Mouse (Mus musculus): Measurements from ENCODE around the gene Ccl1. TPM values are rescaled to one million over a fixed set of nuclear protein-coding genes. Genes with fewer than 3 reads are reported as not detected.
A peak's percentile ranks its signal among the peaks of the same experiment; 100 is the strongest.

The Ccl1 gene
- total RNA-seq, 2 experiments from 2014 or later: not detected

- no peak for DNase-seq (ENCODE audit: low spot score in 2 of 2)
Observed at GRCm38 (mm10) chr11:82206960-82207488, 98.5 kb downstream of the Ccl1 start.

DNA sequence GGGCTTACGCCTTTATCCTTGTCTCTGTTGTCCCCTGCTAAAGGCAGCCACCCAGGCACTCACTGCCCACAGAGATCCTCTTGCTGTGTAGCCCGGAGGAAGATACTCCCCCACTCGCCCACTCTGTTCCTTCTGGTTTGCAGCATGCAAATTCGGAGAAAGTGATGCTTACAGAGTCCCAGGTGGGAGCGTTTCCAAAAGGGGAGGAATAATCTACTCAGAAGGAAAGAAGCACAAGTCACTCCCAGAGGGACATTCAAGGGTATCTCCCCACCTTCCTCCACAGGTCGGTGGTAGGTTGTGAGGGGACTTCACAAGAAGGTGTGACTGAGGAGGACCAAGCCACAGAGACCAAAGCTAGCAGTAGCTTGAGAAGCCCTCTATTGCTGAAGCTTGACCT lies 100.3 kb downstream of the Ccl1 start:
- no peak for DNase-seq (ENCODE audit: low spot score in 2 of 2)

DNA sequence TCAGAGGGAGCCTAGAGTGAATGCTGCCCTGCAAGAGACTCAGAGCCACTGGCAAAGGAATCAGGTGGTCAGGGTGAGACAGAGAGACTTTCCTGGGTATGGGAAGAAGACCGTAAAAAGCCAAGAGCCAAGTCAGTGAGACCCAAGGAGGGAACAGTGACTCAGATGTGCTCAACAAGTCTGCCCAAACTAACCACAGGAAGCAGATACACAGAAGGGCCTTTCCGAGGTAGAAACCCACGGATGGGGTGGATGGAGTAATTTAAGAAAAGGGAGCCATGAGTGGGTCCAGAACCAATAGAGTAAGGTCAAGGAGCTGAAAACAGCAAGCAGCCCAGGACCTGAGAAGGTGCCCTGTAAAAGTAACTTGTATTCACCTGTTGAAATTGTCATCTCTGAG lies 101.8 kb downstream of the Ccl1 start:
- no peak for DNase-seq (ENCODE audit: low spot score in 2 of 2)

GRCm38 (mm10) chr11:82197774-82198173 lies 107.7 kb downstream of the Ccl1 start:
- no peak for DNase-seq (ENCODE audit: low spot score in 2 of 2)

DNA sequence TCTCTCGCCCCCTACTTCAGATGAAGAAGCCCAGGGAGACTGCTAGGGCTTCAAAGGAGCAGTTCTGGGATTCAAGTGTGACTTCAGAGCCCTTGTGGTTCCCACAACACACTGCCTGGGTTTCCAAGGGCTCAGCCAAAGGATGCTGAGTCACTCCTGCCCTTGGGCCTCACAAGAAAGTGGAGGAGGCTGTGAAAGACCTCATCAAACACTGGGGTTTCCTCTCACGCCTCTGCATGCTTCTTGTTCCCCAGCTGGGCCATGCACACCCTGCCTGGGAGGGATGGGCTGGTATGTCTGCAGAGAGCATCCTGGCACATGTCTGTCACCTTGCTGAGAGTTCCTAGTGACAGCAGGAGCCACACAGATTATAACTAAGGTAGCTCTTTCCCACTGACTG lies 110.5 kb downstream of the Ccl1 start:
- DNase-seq (ENCODE audit: low spot score in 2 of 2): no peak

GRCm38 (mm10) chr11:82193826-82194225 lies 111.7 kb downstream of the Ccl1 start:
- no peak for DNase-seq (ENCODE audit: low spot score in 2 of 2)

- no peak for DNase-seq (ENCODE audit: low spot score in 2 of 2)
Observed at GRCm38 (mm10) chr11:82189782-82190563, 115.5 kb downstream of the Ccl1 start.

GRCm38 (mm10) chr11:82185684-82186083 lies 119.8 kb downstream of the Ccl1 start:
- no peak for DNase-seq (ENCODE audit: low spot score in 2 of 2)

DNA sequence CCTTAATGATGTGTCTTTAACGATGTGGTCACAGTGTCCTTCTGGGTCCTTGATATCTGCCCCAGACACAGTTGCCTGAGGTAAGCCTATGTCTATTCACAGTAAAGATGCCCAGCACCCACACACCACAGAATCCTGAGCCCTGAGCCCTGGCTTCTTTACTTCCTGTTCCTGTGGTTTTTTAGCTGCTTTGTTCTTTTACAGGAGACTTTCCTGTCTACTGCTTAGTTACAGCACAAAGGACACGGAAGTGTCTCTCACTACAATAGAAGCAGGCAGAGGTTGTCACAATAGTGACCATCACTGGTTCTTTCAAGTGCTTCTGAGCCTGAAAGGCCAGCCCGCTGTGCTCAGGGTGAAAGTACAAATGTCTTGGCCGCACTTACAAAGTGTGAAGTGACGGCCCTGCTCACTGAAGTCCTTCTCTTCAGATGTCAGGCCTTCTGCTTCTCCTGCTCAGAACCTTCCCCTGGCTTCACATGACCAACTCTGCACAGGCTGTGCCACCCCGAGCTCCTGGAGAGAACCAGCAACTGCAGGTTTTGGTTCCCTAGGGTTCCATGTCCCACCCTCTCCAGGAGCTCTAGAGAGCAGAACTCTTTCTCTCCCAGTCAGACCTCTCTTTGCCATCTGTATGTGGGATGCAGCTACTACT lies 122.1 kb downstream of the Ccl1 start:
- no peak for DNase-seq (ENCODE audit: low spot score in 2 of 2)

DNA sequence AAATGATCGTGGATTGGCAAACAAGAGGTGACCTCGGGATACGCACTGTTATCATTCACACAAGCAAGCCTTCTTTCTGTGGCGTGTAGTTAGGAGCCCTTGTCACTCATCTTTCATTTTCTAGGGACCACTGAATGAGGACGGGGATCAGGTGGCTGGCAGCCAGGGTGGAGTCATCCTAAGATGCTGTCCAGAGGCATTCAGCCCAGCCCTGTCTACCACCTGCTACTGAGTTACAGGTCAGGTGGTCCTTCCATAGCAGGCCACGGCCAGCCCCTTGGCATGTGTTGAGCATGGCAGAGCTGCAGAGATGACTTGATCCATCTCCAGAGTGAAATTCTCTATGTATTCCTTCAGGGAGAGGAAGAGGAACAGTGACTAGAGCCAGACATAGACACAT lies 123.1 kb downstream of the Ccl1 start:
- DNase-seq (ENCODE audit: low spot score in 2 of 2): no peak

DNA sequence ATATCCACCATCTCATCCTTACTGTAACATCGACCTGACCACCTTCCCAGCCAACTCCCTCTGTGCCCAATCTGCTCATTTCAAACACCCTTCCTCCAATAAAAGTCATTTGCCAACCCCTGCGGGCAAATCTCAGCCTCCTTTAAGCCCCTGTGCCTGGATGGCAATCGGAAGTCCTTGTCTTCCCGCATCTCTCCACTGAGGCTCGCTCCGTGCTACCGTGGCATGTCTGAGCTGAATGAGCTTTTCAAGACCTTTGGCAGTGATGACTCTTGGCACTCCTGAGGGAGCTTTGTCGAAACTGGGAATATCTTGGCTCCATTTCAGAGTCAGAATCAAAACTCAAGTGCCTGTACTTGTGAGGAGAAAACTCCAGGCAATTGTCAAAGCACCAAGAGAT lies 124.2 kb downstream of the Ccl1 start:
- no peak for DNase-seq (ENCODE audit: low spot score in 2 of 2)

DNA sequence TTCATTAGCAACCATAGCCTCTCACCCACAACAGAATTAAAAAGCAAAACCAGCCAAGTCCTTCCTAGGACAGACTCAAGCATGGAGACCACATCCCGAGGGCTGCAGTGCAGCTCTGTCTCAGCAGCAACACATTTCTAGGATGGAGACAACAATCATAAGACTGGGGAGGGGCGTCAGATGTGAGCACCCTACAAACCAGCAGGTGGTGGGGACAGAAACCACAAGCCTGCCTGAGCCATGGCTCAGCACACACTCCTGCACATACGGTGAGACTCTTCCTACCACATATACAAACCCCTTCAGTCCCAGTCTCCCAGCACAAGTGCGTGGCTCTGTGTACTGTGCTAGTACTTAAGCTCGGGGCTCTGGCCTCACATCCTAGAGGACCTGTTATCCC lies 127.3 kb downstream of the Ccl1 start:
- no peak for DNase-seq (ENCODE audit: low spot score in 2 of 2)

GRCm38 (mm10) chr11:82177711-82178110 lies 127.8 kb downstream of the Ccl1 start:
- DNase-seq (ENCODE audit: low spot score in 2 of 2): peak in 1 of 2 experiments; percentile 16

DNA sequence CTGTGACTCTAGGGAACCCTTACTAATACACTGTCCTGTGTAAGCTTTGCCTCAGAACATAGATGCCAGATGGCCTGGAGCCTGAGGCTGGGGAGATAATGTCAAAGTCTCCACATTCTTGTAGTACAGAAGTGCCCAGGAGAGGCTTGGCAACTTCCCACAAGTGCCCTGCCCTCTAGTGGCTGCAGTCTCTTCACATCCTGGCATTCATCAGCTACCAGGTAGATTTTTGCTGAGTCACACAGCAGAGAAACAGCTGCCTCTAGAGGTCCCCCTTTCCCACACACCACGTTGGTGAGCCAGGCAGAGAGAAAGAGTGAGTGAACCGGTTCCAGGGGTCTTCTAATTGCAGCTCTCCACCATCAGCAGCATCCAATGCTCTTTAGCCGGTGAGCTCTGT lies 130.7 kb downstream of the Ccl1 start:
- peak; percentile 19 to 56 for DNase-seq (ENCODE audit: low spot score in 2 of 2)

- no peak for DNase-seq (ENCODE audit: low spot score in 2 of 2)
Observed at GRCm38 (mm10) chr11:82173491-82173890, 132.0 kb downstream of the Ccl1 start.

DNA sequence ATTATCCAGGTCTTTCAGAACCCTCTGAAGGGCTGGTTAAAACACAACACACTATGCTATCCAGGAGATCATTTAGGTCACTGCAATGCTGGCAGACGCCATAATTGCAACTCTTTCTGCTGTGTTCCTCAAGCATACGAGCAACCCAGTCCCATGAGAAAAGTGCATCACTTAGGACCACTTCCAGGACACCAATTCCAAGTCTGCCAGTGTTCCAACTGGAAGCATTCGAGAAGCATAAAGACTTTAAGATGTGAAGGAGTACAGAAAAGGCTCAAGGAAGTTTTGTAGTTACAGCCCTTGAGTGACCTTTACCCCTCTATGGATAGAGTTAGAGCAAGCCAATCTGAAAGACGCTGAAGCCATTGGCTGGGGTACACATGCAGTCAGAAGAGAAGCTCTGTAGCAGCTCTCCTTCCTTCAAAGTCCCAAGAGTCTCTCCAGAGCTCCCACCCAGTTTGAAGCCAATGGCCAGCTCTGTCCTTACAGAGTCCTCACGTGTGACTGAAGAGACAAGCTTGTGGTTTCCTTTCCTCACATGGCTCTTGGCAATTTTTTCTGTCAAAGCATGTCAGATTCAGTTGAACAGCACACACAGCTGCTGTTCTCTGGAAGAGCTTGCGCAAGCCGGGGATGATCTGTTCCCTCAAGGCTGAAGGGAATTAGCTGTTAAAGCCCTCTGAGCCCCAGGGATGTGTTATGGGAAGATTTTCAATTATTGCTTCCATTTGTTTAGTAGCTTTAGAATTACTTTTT lies 134.0 kb downstream of the Ccl1 start:
- DNase-seq (ENCODE audit: low spot score in 2 of 2): no peak

GRCm38 (mm10) chr11:82169456-82169855 lies 136.0 kb downstream of the Ccl1 start:
- no peak for DNase-seq (ENCODE audit: low spot score in 2 of 2)

DNA sequence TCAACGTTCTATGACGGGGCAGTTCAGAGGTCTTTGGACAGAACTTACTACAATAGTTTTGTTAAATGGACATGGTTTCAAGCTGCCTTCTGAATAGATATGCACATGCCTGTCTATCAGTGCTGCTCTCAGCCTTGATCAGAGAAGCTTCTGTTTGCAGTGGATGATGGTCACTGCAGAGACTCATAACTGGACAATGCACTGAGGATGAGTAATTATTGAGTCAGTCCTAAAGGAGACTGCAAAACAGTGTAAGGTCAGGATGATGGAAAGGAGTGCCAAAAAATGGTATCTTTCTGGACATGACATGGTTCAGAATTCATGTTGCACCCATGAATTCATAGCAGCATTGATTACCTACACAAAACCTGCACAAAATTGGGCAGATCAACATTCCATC lies 137.2 kb downstream of the Ccl1 start:
- no peak for DNase-seq (ENCODE audit: low spot score in 2 of 2)

DNA sequence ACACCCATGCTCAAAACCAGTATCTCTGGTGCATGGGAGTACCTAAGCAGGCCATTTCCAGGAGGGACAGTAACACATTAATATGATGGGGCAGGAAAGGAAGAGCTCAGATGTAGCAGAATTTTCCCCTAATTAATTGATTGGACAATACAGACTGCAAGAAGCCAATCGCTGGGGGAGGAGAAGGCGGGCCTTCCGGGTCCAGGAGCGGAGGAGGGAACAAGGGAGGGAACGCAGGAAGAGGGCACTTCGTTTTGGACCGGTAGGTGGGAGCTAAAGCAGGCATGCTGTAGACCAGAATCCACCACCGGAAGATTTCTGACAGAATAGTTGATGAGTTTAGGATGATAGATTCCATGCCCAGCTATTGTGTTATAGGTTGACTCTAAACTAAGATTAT lies 142.2 kb downstream of the Ccl1 start:
- no peak for DNase-seq (ENCODE audit: low spot score in 2 of 2)

GRCm38 (mm10) chr11:82159126-82159525 lies 146.4 kb downstream of the Ccl1 start:
- no peak for DNase-seq (ENCODE audit: low spot score in 2 of 2)

DNA sequence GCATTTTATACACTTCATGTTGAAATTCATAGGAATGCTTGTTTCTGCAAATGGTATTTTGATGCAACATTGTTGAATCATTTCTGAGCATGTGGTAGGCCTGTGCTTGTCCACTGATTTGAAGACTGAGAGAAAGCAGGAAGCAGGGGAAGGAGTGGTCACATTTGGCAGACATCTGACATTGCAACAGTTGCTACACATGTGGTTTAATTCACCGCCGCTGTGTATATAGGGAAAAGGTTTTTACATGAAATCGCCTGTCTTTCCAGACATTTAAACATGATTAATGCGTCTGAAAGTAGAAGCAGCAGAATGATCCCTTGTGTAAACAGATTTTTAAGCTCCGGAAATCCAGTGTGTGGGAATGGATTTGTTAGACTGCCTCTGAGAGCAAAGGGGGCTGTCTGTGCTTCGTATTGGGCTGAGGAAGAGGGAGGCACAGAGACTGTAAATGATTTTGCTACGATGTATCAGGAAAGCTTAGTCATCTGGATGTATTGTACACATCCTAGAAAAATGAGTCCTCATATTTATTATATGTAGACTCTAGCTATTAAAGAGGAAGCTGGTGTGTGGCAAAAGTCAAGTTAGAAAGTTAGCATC lies 165.9 kb downstream of the Ccl1 start:
- DNase-seq (ENCODE audit: low spot score in 2 of 2): no peak
